Mouse (Mus musculus): ENCODE measurements around the gene Shmt2. TPM values are rescaled to one million over a fixed set of nuclear protein-coding genes. Genes with fewer than 3 reads are reported as not detected.

Shmt2 gene
- polyA plus RNA-seq, 1 experiment from 2014 or later, result 70.4 TPM

DNA sequence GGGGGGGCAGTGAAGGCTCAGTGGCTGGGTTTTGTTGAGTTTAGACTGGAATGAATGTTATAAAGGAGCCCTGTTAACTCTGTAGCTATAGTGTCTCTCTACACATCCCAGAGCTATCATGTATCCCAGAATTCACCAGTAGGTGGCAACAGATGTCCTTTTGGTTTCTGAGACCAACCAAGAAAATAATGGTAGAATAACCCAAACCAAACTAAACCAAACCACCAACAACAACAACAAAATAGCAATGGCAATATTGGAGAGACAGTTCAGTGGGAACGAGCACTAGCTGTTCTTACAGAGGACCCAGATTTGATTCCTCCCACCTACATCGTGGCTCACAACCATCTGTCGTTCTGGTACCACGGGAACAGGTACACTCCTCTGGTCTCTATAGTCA lies 43.1 kb downstream of the Shmt2 start:
- Histone ChIP-seq H3K36me3 (ENCODE audit: control insufficient read depth, insufficient read depth, low read length) (no peaks in the 10 kb centered on the region), H3K4me3 (ENCODE audit: low read depth, low read length) (no peak overlapping the region), H3K27me3 (ENCODE audit: control insufficient read depth, insufficient read depth, low read length) (no peaks in the 10 kb centered on the region), H3K4me1 (replicated peaks; ENCODE audit: control insufficient read depth, insufficient read depth, low read length) (no peaks in the 10 kb centered on the region), H3K27ac (ENCODE audit: low read depth, low read length) (no peak overlapping the region), H3K4me2 (replicated peaks; ENCODE audit: low read depth, low read length) (no peak overlapping the region), H3K9me3 (ENCODE audit: control insufficient read depth, low read length) (no peaks in the 10 kb centered on the region), H3K9ac (ENCODE audit: low read depth, low read length) (no peak overlapping the region)
- ATAC-seq (ENCODE audit: low FRiP score) (no peak), DNase-seq (ENCODE audit: low spot score) (peak; percentile 45)
- 94% methylated on average over 4 of the region's 4 CpGs for WGBS

DNA sequence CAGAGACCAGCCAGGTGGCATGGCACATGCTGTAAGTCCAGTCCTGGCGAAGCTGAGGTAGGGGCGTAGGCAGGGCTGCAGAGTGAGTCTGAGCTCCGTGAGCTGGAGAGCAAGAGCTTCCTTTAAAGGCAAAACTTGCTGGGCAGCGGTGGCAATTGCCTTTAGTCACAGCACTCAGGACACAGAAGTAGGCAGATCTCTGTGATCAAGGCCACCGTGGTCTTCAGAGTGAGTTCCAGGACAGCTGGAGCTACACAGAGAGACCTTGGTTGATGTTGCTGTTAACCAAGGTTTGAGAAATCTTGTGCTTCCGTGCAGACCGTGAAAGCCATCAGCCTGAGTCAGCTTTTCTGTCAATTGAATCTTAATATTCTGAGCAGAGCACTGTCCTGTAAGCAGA lies 44.9 kb downstream of the Shmt2 start:
- WGBS, result 88% methylated on average over 7 of the region's 7 CpGs
- no peak for DNase-seq (ENCODE audit: low spot score)
- H3K36me3 ChIP-seq (ENCODE audit: control insufficient read depth, insufficient read depth, low read length), result no peaks in the 10 kb centered on the region

GRCm38 (mm10) chr10:127476541-127476940 lies 45.7 kb downstream of the Shmt2 start:
- Histone ChIP-seq H3K27me3 (ENCODE audit: control insufficient read depth, insufficient read depth, low read length) (no peaks in the 10 kb centered on the region), H3K4me3 (ENCODE audit: low read depth, low read length) (no peak overlapping the region), H3K4me2 (replicated peaks; ENCODE audit: low read depth, low read length) (no peak overlapping the region), H3K4me1 (replicated peaks; ENCODE audit: control insufficient read depth, insufficient read depth, low read length) (no peaks in the 10 kb centered on the region), H3K36me3 (ENCODE audit: control insufficient read depth, insufficient read depth, low read length) (no peaks in the 10 kb centered on the region), H3K9me3 (ENCODE audit: control insufficient read depth, low read length) (no peaks in the 10 kb centered on the region), H3K27ac (ENCODE audit: low read depth, low read length) (no peak overlapping the region), H3K9ac (ENCODE audit: low read depth, low read length) (no peak overlapping the region)
- DNase-seq (ENCODE audit: low spot score) (no peak), ATAC-seq (ENCODE audit: low FRiP score) (no peak)
- 79% methylated on average over 3 of the region's 3 CpGs for WGBS

More for the DNA sequence above, 44.9 kb downstream of the Shmt2 start:
- no peak for ATAC-seq (ENCODE audit: low FRiP score)
- Histone ChIP-seq H3K4me1 (replicated peaks; ENCODE audit: control insufficient read depth, insufficient read depth, low read length) (no peaks in the 10 kb centered on the region), H3K9ac (ENCODE audit: low read depth, low read length) (no peak overlapping the region), H3K27ac (ENCODE audit: low read depth, low read length) (no peak overlapping the region), H3K27me3 (ENCODE audit: control insufficient read depth, insufficient read depth, low read length) (no peaks in the 10 kb centered on the region), H3K4me3 (ENCODE audit: low read depth, low read length) (no peak overlapping the region), H3K9me3 (ENCODE audit: control insufficient read depth, low read length) (no peaks in the 10 kb centered on the region), H3K4me2 (replicated peaks; ENCODE audit: low read depth, low read length) (no peak overlapping the region)

GRCm38 (mm10) chr10:127475175-127475574 lies 47.1 kb downstream of the Shmt2 start:
- Histone ChIP-seq H3K4me3 (ENCODE audit: low read depth, low read length) (no peak overlapping the region), H3K27me3 (ENCODE audit: control insufficient read depth, insufficient read depth, low read length) (no peaks in the 10 kb centered on the region), H3K9ac (ENCODE audit: low read depth, low read length) (no peak overlapping the region), H3K9me3 (ENCODE audit: control insufficient read depth, low read length) (no peaks in the 10 kb centered on the region), H3K36me3 (ENCODE audit: control insufficient read depth, insufficient read depth, low read length) (no peaks in the 10 kb centered on the region), H3K4me1 (replicated peaks; ENCODE audit: control insufficient read depth, insufficient read depth, low read length) (no peaks in the 10 kb centered on the region), H3K4me2 (replicated peaks; ENCODE audit: low read depth, low read length) (no peak overlapping the region), H3K27ac (ENCODE audit: low read depth, low read length) (no peak overlapping the region)
- 95% methylated on average over 4 of the region's 4 CpGs for WGBS
- ATAC-seq (ENCODE audit: low FRiP score), result no peak
- no peak for DNase-seq (ENCODE audit: low spot score)

GRCm38 (mm10) chr10:127472722-127473121 lies 49.5 kb downstream of the Shmt2 start:
- no peak for DNase-seq (ENCODE audit: low spot score)
- H3K27me3 ChIP-seq (ENCODE audit: control insufficient read depth, insufficient read depth, low read length), result no peaks in the 10 kb centered on the region
- no peak overlapping the region for H3K27ac ChIP-seq (ENCODE audit: low read depth, low read length)
- no peak overlapping the region for H3K4me2 ChIP-seq (replicated peaks; ENCODE audit: low read depth, low read length)
- no peaks in the 10 kb centered on the region for H3K4me1 ChIP-seq (replicated peaks; ENCODE audit: control insufficient read depth, insufficient read depth, low read length)
- 79% methylated on average over 9 of the region's 9 CpGs for WGBS
- no peak overlapping the region for H3K9ac ChIP-seq (ENCODE audit: low read depth, low read length)
- no peaks in the 10 kb centered on the region for H3K9me3 ChIP-seq (ENCODE audit: control insufficient read depth, low read length)
- H3K4me3 ChIP-seq (ENCODE audit: low read depth, low read length), result no peak overlapping the region
- no peaks in the 10 kb centered on the region for H3K36me3 ChIP-seq (ENCODE audit: control insufficient read depth, insufficient read depth, low read length)
- no peak for ATAC-seq (ENCODE audit: low FRiP score)

DNA sequence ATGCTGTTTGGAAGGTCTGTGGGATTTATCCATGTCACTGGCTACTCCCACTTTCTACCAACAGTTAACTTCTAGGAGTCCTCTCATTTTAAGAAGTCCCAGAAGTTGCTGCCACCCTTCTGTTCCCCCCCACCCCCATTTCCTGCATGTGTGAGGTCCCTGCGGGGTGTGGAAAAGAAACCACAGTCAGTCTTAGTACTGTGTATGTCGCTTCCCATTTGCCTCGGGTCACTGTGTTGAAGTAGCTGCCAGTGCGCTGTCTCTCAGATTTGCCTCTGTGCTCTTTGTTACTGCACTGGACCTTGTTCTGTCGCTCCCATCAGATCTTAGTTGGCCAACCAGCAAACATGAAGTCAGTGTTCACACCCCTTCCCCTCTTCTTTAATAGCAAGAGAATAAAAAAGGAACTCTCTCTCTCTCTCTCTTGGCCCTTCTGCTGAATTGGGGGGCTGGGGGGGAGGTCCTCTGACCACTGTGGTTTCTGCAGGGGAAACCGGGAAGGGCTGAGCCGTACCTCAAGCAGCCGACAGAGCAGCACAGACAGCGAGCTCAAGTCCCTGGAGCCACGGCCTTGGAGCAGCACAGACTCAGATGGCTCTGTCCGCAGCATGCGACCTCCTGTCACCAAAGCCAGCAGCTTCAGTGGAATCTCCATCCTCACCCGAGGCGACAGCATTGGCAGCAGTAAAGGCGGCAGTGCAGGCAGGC lies 50.8 kb downstream of the Shmt2 start:
- no peak for ATAC-seq (ENCODE audit: low FRiP score)
- 63% methylated on average over 15 of the region's 15 CpGs for WGBS
- H3K4me1 ChIP-seq (replicated peaks; ENCODE audit: control insufficient read depth, insufficient read depth, low read length), result no peaks in the 10 kb centered on the region
- H3K27me3 ChIP-seq (ENCODE audit: control insufficient read depth, insufficient read depth, low read length), result no peaks in the 10 kb centered on the region
- no peak for DNase-seq (ENCODE audit: low spot score)
- no peak overlapping the region for H3K4me3 ChIP-seq (ENCODE audit: low read depth, low read length)
- no peak overlapping the region for H3K9ac ChIP-seq (ENCODE audit: low read depth, low read length)
- no peak overlapping the region for H3K4me2 ChIP-seq (replicated peaks; ENCODE audit: low read depth, low read length)
- H3K27ac ChIP-seq (ENCODE audit: low read depth, low read length), result no peak overlapping the region
- H3K9me3 ChIP-seq (ENCODE audit: control insufficient read depth, low read length), result no peaks in the 10 kb centered on the region
- no peaks in the 10 kb centered on the region for H3K36me3 ChIP-seq (ENCODE audit: control insufficient read depth, insufficient read depth, low read length)

Other genes with a start within 250 kb of the Shmt2 start
- 14.2 and 17.5 TPM in 2 replicates for gene Mbd6, start 233.4 kb downstream of the Shmt2 start, polyA plus RNA-seq (2014; fragmentation: Nextera tagmentation; extraction: Ambion mirVana)
- 173 and 179 TPM in 2 replicates for gene Mars, start 210.7 kb downstream of the Shmt2 start, polyA plus RNA-seq (2014; fragmentation: Nextera tagmentation; extraction: Ambion mirVana)
- gene Arhgap9, start 200.5 kb downstream of the Shmt2 start, polyA plus RNA-seq (2014; fragmentation: Nextera tagmentation; extraction: Ambion mirVana), result 1.1 and 2.2 TPM in 2 replicates
- 3.0 and 3.2 TPM in 2 replicates for gene Gli1, start 180.5 kb downstream of the Shmt2 start, polyA plus RNA-seq (2014; fragmentation: Nextera tagmentation; extraction: Ambion mirVana)
- gene Inhbe, start 168.0 kb downstream of the Shmt2 start, polyA plus RNA-seq (2014; fragmentation: Nextera tagmentation; extraction: Ambion mirVana), result 0.05 TPM in 1 of 2 replicates, not detected in the other
- gene Inhbc, start 152.0 kb downstream of the Shmt2 start, polyA plus RNA-seq (2014; fragmentation: Nextera tagmentation; extraction: Ambion mirVana), result not detected in 2 replicates
- gene R3hdm2, start 142.1 kb downstream of the Shmt2 start, polyA plus RNA-seq (2014; fragmentation: Nextera tagmentation; extraction: Ambion mirVana), result 26.2 and 33.0 TPM in 2 replicates
- 0.36 and 0.43 TPM in 2 replicates for gene Stac3, start 20.8 kb downstream of the Shmt2 start, polyA plus RNA-seq (2014; fragmentation: Nextera tagmentation; extraction: Ambion mirVana)
- 6.5 and 7.0 TPM in 2 replicates for gene Ndufa4l2, start 7.5 kb downstream of the Shmt2 start, polyA plus RNA-seq (2014; fragmentation: Nextera tagmentation; extraction: Ambion mirVana)
- 54.5 and 59.8 TPM in 2 replicates for gene Nxph4, start 12.1 kb upstream of the Shmt2 start, polyA plus RNA-seq (2014; fragmentation: Nextera tagmentation; extraction: Ambion mirVana)
- gene Lrp1, start 98.7 kb upstream of the Shmt2 start, polyA plus RNA-seq (2014; fragmentation: Nextera tagmentation; extraction: Ambion mirVana), result 66.3 and 67.1 TPM in 2 replicates
- 6.0 and 6.9 TPM in 2 replicates for gene Stat6, start 120.5 kb upstream of the Shmt2 start, polyA plus RNA-seq (2014; fragmentation: Nextera tagmentation; extraction: Ambion mirVana)
- gene Nemp1, start 144.5 kb upstream of the Shmt2 start, polyA plus RNA-seq (2014; fragmentation: Nextera tagmentation; extraction: Ambion mirVana), result 8.6 and 9.3 TPM in 2 replicates
- 4.3 and 4.9 TPM in 2 replicates for gene Nab2, start 146.1 kb upstream of the Shmt2 start, polyA plus RNA-seq (2014; fragmentation: Nextera tagmentation; extraction: Ambion mirVana)
- 0.45 and 0.57 TPM in 2 replicates for gene Myo1a, start 182.7 kb upstream of the Shmt2 start, polyA plus RNA-seq (2014; fragmentation: Nextera tagmentation; extraction: Ambion mirVana)
- gene Tac2, start 202.0 kb upstream of the Shmt2 start, polyA plus RNA-seq (2014; fragmentation: Nextera tagmentation; extraction: Ambion mirVana), result not detected in 2 replicates
- gene Zbtb39, start 217.1 kb upstream of the Shmt2 start, polyA plus RNA-seq (2014; fragmentation: Nextera tagmentation; extraction: Ambion mirVana), result 7.2 and 9.3 TPM in 2 replicates
- gene Gpr182, start 229.3 kb upstream of the Shmt2 start, polyA plus RNA-seq (2014; fragmentation: Nextera tagmentation; extraction: Ambion mirVana), result 0.25 and 0.63 TPM in 2 replicates
- 0.05 TPM in 1 of 2 replicates, not detected in the other for gene Rdh1, start 237.3 kb upstream of the Shmt2 start, polyA plus RNA-seq (2014; fragmentation: Nextera tagmentation; extraction: Ambion mirVana)
- gene Rdh16f1, start 237.3 kb upstream of the Shmt2 start, polyA plus RNA-seq (2014; fragmentation: Nextera tagmentation; extraction: Ambion mirVana), result not detected in 2 replicates

Data from hindbrain, embryonic 11.5 days (tissue).